Mouse (Mus musculus): Measurements from ENCODE around the gene Radil. TPM values are rescaled to one million over a fixed set of nuclear protein-coding genes. Genes with fewer than 3 reads are reported as not detected.

Gene Radil
- total and polyA plus RNA-seq, 3 experiments: not detected

DNA sequence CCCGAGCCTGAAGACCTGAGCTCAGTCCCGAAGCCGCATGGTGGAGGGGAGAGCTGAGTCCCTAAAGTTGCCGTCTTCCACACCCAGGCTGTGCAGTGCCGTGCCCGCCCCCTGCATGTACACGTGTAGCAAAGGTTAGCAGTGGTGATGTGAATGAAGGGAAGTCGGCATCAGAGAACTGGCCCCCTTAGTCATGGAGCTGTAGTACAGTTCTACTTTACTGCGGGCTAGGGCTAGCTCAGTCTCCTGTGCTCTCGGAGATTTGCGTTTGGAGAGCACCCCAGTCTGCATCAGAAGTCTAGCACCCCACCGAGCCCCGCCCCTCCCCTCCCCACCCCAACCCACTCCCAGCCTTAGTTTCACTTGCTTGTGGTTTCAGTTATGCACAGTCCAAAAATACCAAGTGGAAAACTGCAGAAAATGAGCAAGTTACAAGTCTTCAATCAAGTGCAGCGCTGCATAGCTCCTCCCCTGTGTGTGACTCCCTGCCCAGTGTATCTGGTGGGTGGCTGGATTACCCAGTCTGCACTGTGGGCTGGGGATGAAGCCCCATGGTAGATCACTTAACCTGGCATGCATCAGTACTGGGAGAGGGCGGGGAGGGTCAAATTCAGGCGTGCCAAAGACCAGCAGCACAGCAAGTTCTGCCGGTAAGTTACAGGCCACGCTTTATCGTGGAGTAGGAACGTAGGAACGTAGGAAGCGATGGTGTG is 109.4 kb downstream of the Radil start (continued):
- TF ChIP-seq MAFK (IDR thresholded peaks at IDR 0.05; ENCODE audit: insufficient replicate concordance, low read length): no peak
- TF ChIP-seq ZNF384 (IDR thresholded peaks at IDR 0.05; ENCODE audit: low read depth, low read length): no peak
- 0 out of 2 replicates have a peak, but pooled peaks have one; percentile 43 for TF ChIP-seq RCOR1 (conservative IDR thresholded peaks at IDR 0.05; ENCODE audit: low read depth, low read length)
- TF ChIP-seq MEF2A (IDR thresholded peaks at IDR 0.05; ENCODE audit: borderline replicate concordance, low read depth, low read length): peak; percentile 83; the same call in 1 of the 2 replicates
- TF ChIP-seq JUND (conservative IDR thresholded peaks at IDR 0.05; ENCODE audit: low read depth, low read length): no peak
- TF ChIP-seq MYC (IDR thresholded peaks at IDR 0.05; ENCODE audit: low read depth, low read length): no peak
- TF ChIP-seq ELF1 (IDR thresholded peaks at IDR 0.05; ENCODE audit: low read depth, low read length): no peak
- no peak for TF ChIP-seq USF1 (IDR thresholded peaks at IDR 0.05; ENCODE audit: low read depth, low read length)
- no peak for TF ChIP-seq CHD2 (IDR thresholded peaks at IDR 0.05; ENCODE audit: low read length)

DNA sequence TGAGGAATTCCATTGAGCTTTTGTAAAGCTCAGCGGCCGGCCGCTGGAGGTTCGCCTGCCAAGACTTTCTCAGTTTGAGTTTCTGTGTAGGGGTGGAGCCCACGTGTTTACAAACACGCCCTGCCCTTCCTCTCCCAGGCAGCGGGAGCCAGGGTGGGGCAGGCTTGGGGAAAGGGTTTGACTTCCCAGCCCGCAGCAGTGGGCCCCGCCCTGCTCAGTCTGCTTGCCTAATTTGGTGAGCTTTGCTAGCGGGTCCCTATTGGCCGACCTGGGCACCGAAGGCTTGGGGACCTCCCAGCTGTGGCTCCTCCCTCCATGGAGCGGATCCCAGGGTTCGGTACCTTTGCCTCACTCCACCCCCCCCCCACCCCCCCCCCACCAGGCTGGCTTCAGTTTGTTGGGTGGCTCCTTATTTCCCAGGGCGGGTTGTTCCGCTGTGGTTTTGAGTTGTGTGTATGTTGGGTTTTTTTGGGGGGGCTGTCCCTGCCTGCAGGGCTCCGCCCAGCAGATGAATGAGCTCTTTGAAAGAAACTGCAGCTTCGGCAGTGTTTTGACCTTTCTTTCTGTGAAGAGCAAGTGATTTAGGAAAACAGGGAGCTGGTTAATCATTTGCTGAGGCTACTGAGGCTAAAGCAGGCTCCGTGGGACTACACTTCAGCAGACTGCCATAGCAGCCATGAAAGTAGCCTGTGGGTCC is 110.3 kb downstream of the Radil start:
- TF ChIP-seq SIN3A (IDR thresholded peaks at IDR 0.05; ENCODE audit: low read length) (peak; percentile 94), POLR2A (IDR thresholded peaks at IDR 0.05; ENCODE audit: low read depth, low read length) (peak; percentile 15; the same call in 1 of the 2 replicates), MAFK (IDR thresholded peaks at IDR 0.05; ENCODE audit: insufficient replicate concordance, low read length) (peak; percentile 4; the same call in 1 of the 2 replicates), IRF4 (IDR thresholded peaks at IDR 0.05; ENCODE audit: low read depth, low read length) (peak; percentile 39; the same call in 1 of the 2 replicates), BHLHE40 (IDR thresholded peaks at IDR 0.05; ENCODE audit: low read depth, low read length) (peak; percentile 45), NRF1 (IDR thresholded peaks at IDR 0.05; ENCODE audit: low read depth, low read length) (0 out of 2 replicates have a peak, but pooled peaks have one; percentile 13), MXI1 (IDR thresholded peaks at IDR 0.05; ENCODE audit: low read depth, low read length) (peak; percentile 92), ZNF384 (IDR thresholded peaks at IDR 0.05; ENCODE audit: low read depth, low read length) (peak; percentile 73), ELF1 (IDR thresholded peaks at IDR 0.05; ENCODE audit: low read depth, low read length) (peak; percentile 41; the same call in 1 of the 2 replicates), USF2 (conservative IDR thresholded peaks at IDR 0.05; ENCODE audit: low read depth, low read length) (no peak), MYC (IDR thresholded peaks at IDR 0.05; ENCODE audit: low read depth, low read length) (0 out of 2 replicates have a peak, but pooled peaks have one; percentile 45), CHD1 (IDR thresholded peaks at IDR 0.05; ENCODE audit: low read depth, low read length) (no peak), ETS1 (conservative IDR thresholded peaks at IDR 0.05; ENCODE audit: low read depth, low read length) (peak; percentile 24; the same call in 1 of the 2 replicates), HCFC1 (IDR thresholded peaks at IDR 0.05; ENCODE audit: low read depth, low read length) (no peak), MAZ (IDR thresholded peaks at IDR 0.05; ENCODE audit: low read depth, low read length) (peak; percentile 55; the same call in 1 of the 2 replicates), MAX (IDR thresholded peaks at IDR 0.05; ENCODE audit: low read length) (peak; percentile 87)
- Histone ChIP-seq H3K4me1 (ENCODE audit: control insufficient read depth in 1 of 2, insufficient read depth in 2 of 2) (peaks cover 32 to 68% of the 10 kb centered on the region in 2 experiments), H3K4me2 (ENCODE audit: insufficient read depth, low read depth, poor library complexity, severe bottlenecking) (peak overlapping the region; percentile 91), H3K9me3 (replicated peaks; ENCODE audit: low read length) (peaks cover 4% of the 10 kb centered on the region), H3K9ac (ENCODE audit: insufficient read depth, low read depth) (peak overlapping the region; percentile 4; the same call in 1 of the 2 replicates), H3K36me3 (replicated peaks in 1 of 2; ENCODE audit: control insufficient read depth in 1 of 2, insufficient read depth in 1 of 2, low read length in 1 of 2) (peaks cover 14 to 75% of the 10 kb centered on the region in 2 experiments), H3K27me3 (replicated peaks) (no peaks in the 10 kb centered on the region), H3K4me3 (replicated peaks in 1 of 3; ENCODE audit: low read depth in 2 of 3, low read length in 2 of 3, poor library complexity in 1 of 3) (peak overlapping the region; percentile 29 to 45 (median 44)), H3K27ac (ENCODE audit: insufficient read depth, low read depth) (peak overlapping the region; percentile 80), H3K79me2 (replicated peaks; ENCODE audit: control insufficient read depth, extremely low read depth, insufficient read depth, poor library complexity, severe bottlenecking) (peaks cover 24% of the 10 kb centered on the region)
- dilution Hi-C loops (cut with MboI; ENCODE audit: extremely low pct_ligation_motif_present, extremely low pct_unique_long_range_greater_than_20kb, low sequenced_read_pairs) (no loop called here), in situ Hi-C loops (cut with MboI; ENCODE audit: low pct_ligation_motif_present, low pct_unique_long_range_greater_than_20kb, low sequenced_read_pairs) (loop anchor here (5.0 kb wide), 1 partner anchor 73 kb away; no protein-coding TSS in a partner anchor)
- peak; percentile 94 for DNase-seq (ENCODE audit: extremely low read depth)
